Mouse (Mus musculus) central nervous system, embryonic 11.5 days (tissue): Measurements from ENCODE around the gene Ctbp1. TPM values are rescaled to one million over a fixed set of nuclear protein-coding genes. Genes with fewer than 3 reads are reported as not detected.

Experiments used
- polyA plus RNA-seq: library from polyadenylated mRNA; depleted of rRNA; stranded (reverse); fragments of >200 nt; gene quantifications from 2 replicates; pipeline ENCODE4 v1.2.3, GENCODE M21; 2012; rRNA removed

Ctbp1 gene
- 271 and 345 TPM in 2 replicates for polyA plus RNA-seq

DNA sequence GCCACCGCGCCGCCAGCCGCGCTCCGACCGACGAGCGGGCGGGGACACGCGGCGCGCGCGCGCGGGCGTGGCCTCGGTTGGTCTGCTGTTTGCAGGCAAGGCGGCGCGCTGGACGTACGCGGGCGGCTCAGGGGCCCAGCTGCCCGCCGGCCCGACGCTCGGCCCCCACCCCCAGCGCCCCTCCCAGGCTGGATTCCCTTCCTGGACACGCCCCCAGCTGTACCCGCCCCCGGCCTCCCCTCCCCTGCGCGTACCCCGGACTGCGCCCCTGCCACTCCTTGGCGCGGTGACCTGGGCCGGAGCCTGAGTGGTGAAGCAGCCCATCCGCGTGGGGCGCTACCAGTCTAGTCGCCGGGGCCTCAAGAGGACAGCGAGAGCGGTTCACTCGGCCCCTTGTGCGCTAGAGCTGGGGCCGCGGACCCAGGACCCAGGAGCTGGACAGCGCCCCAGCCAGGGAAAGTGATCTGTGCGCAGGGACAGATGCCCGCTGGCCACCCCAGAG is at the start of gene Ctbp1:
Gene Ctbp1 (minus strand): TSS at position 42 of the 502 bp plus-strand sequence.

GRCm38 (mm10) chr5:33218081-33218480 is 56.7 kb downstream of the Ctbp1 start, which contains the start of gene Spon2:
Gene Spon2 (minus strand): TSS chr5:33218455.

Other genes with a start within 250 kb of the Ctbp1 start
- 0.04 TPM in 1 of 2 replicates, not detected in the other for gene Slc5a1, start 170.8 kb downstream of the Ctbp1 start, polyA plus RNA-seq
- 3.0 and 4.9 TPM in 2 replicates for gene Spon2, start 56.5 kb downstream of the Ctbp1 start, polyA plus RNA-seq
- 142 and 170 TPM in 2 replicates for gene Maea, start 60.5 kb upstream of the Ctbp1 start, polyA plus RNA-seq
- 7.0 and 9.2 TPM in 2 replicates for gene Uvssa, start 103.6 kb upstream of the Ctbp1 start, polyA plus RNA-seq
- gene Nkx1-1, start 159.0 kb upstream of the Ctbp1 start, polyA plus RNA-seq: 1.00 and 1.8 TPM in 2 replicates